In genomic region chr16:56076121-56076869, GRCm38 (mm10) we compare ENCODE assay signal across 8 mouse cellular contexts. TPM values are rescaled to one million over a fixed set of nuclear protein-coding genes. Genes with fewer than 3 reads are reported as not detected.
A peak's percentile ranks its signal among the peaks of the same experiment; 100 is the strongest.
DNase-seq lines count a peak whose midpoint lies in the region; TF ChIP-seq lines count a peak whose summit lies in the region.

No protein-coding gene starts in this region.

- intact Hi-C loops in gastrocnemius, adult 2 months (cut with DNase I), result loop anchor here (5.0 kb wide), 2 partner anchors 36 to 104 kb away; partner anchors contain the start of gene Zbtb11

- H3K79me2 ChIP-seq in myocyte (ENCODE audit: control insufficient read depth, insufficient read depth), result peaks cover 22% of the 10 kb centered on the region

- H3K9me3 ChIP-seq in ES-E14 (ENCODE audit: control insufficient read depth, insufficient read depth, low read depth, low read length), result no peaks in the 10 kb centered on the region

- peak overlapping the region; percentile 94 for H3K4me3 ChIP-seq in gastrocnemius, adult 2 months
- H3K4me3 ChIP-seq in ES-E14 (ENCODE audit: insufficient read depth in 1 of 2, low read depth in 1 of 2, low read length in 2 of 2, poor library complexity in 1 of 2, severe bottlenecking in 1 of 2) (peak overlapping the region; percentile 93 to 98), myocyte (peak overlapping the region; percentile 86)
- H3K4me3 ChIP-seq in embryonic fibroblast, embryonic 13.5 days (ENCODE audit: insufficient read depth, low read length), result peak overlapping the region; percentile 92

- peak overlapping the region; percentile 30 for H3ac ChIP-seq in myocyte (ENCODE audit: control insufficient read depth, insufficient read length)

- peak overlapping the region; percentile 29; the same call in 1 of the 2 replicates for H3K9ac ChIP-seq in ES-E14 (ENCODE audit: insufficient read depth, low read depth, low read length, poor library complexity, severe bottlenecking)

- peak; percentile 35 for DNase-seq in gastrocnemius, adult 2 months
- no peak for DNase-seq in gastrocnemius, postnatal 25 days
- no peak for DNase-seq in ES-E14 (ENCODE audit: low read depth, low spot score)
- peak; percentile 20 for DNase-seq in induced T-regulatory cell, adult 2 months (ENCODE audit: low read depth)
- no peak for DNase-seq in ovary, postnatal 14 days (ENCODE audit: low spot score)
- no peak for DNase-seq in layer of hippocampus, adult 8-10 months (ENCODE audit: low spot score in 2 of 2)

- peaks cover 0 to 10% of the 10 kb centered on the region in 2 experiments; a peak in 3 of 4 replicates for H3K4me1 ChIP-seq in ES-E14 (ENCODE audit: control insufficient read depth in 2 of 2, insufficient read depth in 2 of 2, low read length in 2 of 2, poor library complexity in 1 of 2)
- no peaks in the 10 kb centered on the region for H3K4me1 ChIP-seq in embryonic fibroblast, embryonic 13.5 days (ENCODE audit: control insufficient read depth, insufficient read depth, low read length)

- peak overlapping the region; percentile 99 for H3K27ac ChIP-seq in gastrocnemius, adult 2 months
- H3K27ac ChIP-seq in ES-E14 (ENCODE audit: insufficient read depth, low read depth, low read length, poor library complexity, severe bottlenecking), result no peak overlapping the region
- H3K27ac ChIP-seq in embryonic fibroblast, embryonic 13.5 days (ENCODE audit: insufficient read depth, low read length), result no peak overlapping the region

- H3K36me3 ChIP-seq in ES-E14 (ENCODE audit: control insufficient read depth, insufficient read depth, low read length, poor library complexity, severe bottlenecking) (no peaks in the 10 kb centered on the region), myocyte (ENCODE audit: control insufficient read depth, insufficient read depth) (no peaks in the 10 kb centered on the region)

- no peak for TF ChIP-seq CTCF in gastrocnemius, adult 2 months (IDR thresholded peaks at IDR 0.05)
- no peak for TF ChIP-seq CTCF in embryonic fibroblast, embryonic 13.5 days (IDR thresholded peaks at IDR 0.05; ENCODE audit: borderline replicate concordance, insufficient read depth, low read length)

- H3K4me2 ChIP-seq in myocyte (ENCODE audit: low read depth), result peak overlapping the region; percentile 100

- in situ Hi-C loops in ES-E14 (cut with MboI; ENCODE audit: low sequenced_read_pairs in 2 of 2, unreplicated experiment in 2 of 2), result no loop called here

- H3K27me3 ChIP-seq in myocyte (ENCODE audit: control insufficient read depth, insufficient read depth, insufficient read length), result no peaks in the 10 kb centered on the region

- no peak for TF ChIP-seq POLR2A in embryonic fibroblast, embryonic 13.5 days (IDR thresholded peaks at IDR 0.05; ENCODE audit: low read depth, low read length)
- no peak for TF ChIP-seq POLR2A in myocyte (IDR thresholded peaks at IDR 0.05; ENCODE audit: insufficient read length, low read depth)

TF ChIP-seq in ES-E14, 5 proteins besides CTCF, POLR2A, EP300 and RAD21:
- TF ChIP-seq HCFC1 (IDR thresholded peaks at IDR 0.05; ENCODE audit: borderline replicate concordance, insufficient read depth, low read length) (no peak), CHD2 (IDR thresholded peaks at IDR 0.05; ENCODE audit: low read depth, low read length) (no peak), ZC3H11A (IDR thresholded peaks at IDR 0.05; ENCODE audit: borderline replicate concordance, low read depth, low read length) (no peak), ZNF384 (IDR thresholded peaks at IDR 0.05; ENCODE audit: low read depth, low read length) (no peak), MAFK (IDR thresholded peaks at IDR 0.05; ENCODE audit: insufficient read depth, low read depth, low read length) (no peak)
TF ChIP-seq in ES-E14: peak in this region for 0.

TF ChIP-seq in myocyte, 11 proteins besides CTCF, POLR2A, EP300 and RAD21:
- no peak for TF ChIP-seq MAX (IDR thresholded peaks at IDR 0.05; ENCODE audit: low read depth)
- TF ChIP-seq REST (IDR thresholded peaks at IDR 0.05; ENCODE audit: insufficient read depth, insufficient read length), result no peak
- no peak for TF ChIP-seq SRF (IDR thresholded peaks at IDR 0.05; ENCODE audit: control insufficient read depth, insufficient read length, low read depth)
- no peak for TF ChIP-seq TCF12 (IDR thresholded peaks at IDR 0.05; ENCODE audit: insufficient read depth, poor library complexity, severe bottlenecking)
- TF ChIP-seq MYOD1 (IDR thresholded peaks at IDR 0.05; ENCODE audit: control insufficient read depth in 1 of 3, insufficient read length in 2 of 3, low read depth in 2 of 3), result no peak
- TF ChIP-seq E2F4 (IDR thresholded peaks at IDR 0.05; ENCODE audit: insufficient read depth), result no peak
- no peak for TF ChIP-seq TCF3 (IDR thresholded peaks at IDR 0.05; ENCODE audit: insufficient read length, low read depth)
- TF ChIP-seq MYOG (IDR thresholded peaks at IDR 0.05; ENCODE audit: control insufficient read depth in 1 of 3, insufficient read depth in 1 of 3, insufficient read length in 2 of 3, low read depth in 2 of 3), result no peak
- TF ChIP-seq USF1 (IDR thresholded peaks at IDR 0.05; ENCODE audit: low read depth), result no peak
- no peak for TF ChIP-seq CEBPB (IDR thresholded peaks at IDR 0.05; ENCODE audit: insufficient read depth, poor library complexity, severe bottlenecking)

RNA-seq across cellular contexts. Expression of gene Senp7, which starts 28.2 kb away (rescaled TPM):
- total RNA-seq in gastrocnemius, adult 2 months (2021), result 10 to 100 TPM; 10.9 to 14.6 TPM
- total RNA-seq in gastrocnemius, postnatal 25 days (2021), result 10 to 100 TPM; 11.5 to 12.9 TPM
- 3.4 and 6.2 TPM in 2 replicates for total RNA-seq in ES-E14 (2012; rRNA removed)
- polyA plus RNA-seq in embryonic fibroblast, embryonic 13.5 days (2011; ENCODE audit: insufficient read length, low read depth, missing spikeins), result 22.7 and 33.2 TPM in 2 replicates
- 4.0 TPM for polyA plus RNA-seq in myocyte (2012; fragmentation: generic; extraction: Trizol)
- 10 to 100 TPM; 46.4 to 57.0 (median 52.0) TPM for total RNA-seq in layer of hippocampus, adult 8-10 months (2022)

RNA-seq across cellular contexts. Expression of gene Trmt10c, which starts 38.7 kb away (rescaled TPM):
- total RNA-seq in gastrocnemius, adult 2 months (2021), result 10 to 100 TPM in 1 of 2 experiments, 1 to 10 TPM in 1; 8.4 to 10.2 TPM
- 1 to 10 TPM; 7.7 to 9.3 TPM for total RNA-seq in gastrocnemius, postnatal 25 days (2021)
- total RNA-seq in ES-E14 (2012; rRNA removed), result 15.9 and 21.6 TPM in 2 replicates
- 13.6 and 15.1 TPM in 2 replicates for polyA plus RNA-seq in embryonic fibroblast, embryonic 13.5 days (2011; ENCODE audit: insufficient read length, low read depth, missing spikeins)
- 6.0 TPM for polyA plus RNA-seq in myocyte (2012; fragmentation: generic; extraction: Trizol)
- total RNA-seq in layer of hippocampus, adult 8-10 months (2022), result 10 to 100 TPM in 3 of 4 experiments, 1 to 10 TPM in 1; 7.8 to 10.6 (median 10.1) TPM

RNA-seq across cellular contexts. Expression of gene Pcnp, which starts 46.8 kb away (rescaled TPM):
- 10 to 100 TPM; 55.9 to 62.6 TPM for total RNA-seq in gastrocnemius, adult 2 months (2021)
- total RNA-seq in gastrocnemius, postnatal 25 days (2021), result 10 to 100 TPM; 47.0 to 50.1 TPM
- 52.6 and 58.7 TPM in 2 replicates for total RNA-seq in ES-E14 (2012; rRNA removed)
- 179 and 181 TPM in 2 replicates for polyA plus RNA-seq in embryonic fibroblast, embryonic 13.5 days (2011; ENCODE audit: insufficient read length, low read depth, missing spikeins)
- 39.1 TPM for polyA plus RNA-seq in myocyte (2012; fragmentation: generic; extraction: Trizol)
- total RNA-seq in layer of hippocampus, adult 8-10 months (2022), result 100 to 1,000 TPM; 165 to 177 (median 172) TPM

Comparison
In these comparisons a context has a peak if more than half of its experiments do, and no peak if none do; other contexts are left out.
1. DNase-seq: peak in gastrocnemius, adult 2 months (single experiment) and induced T-regulatory cell, adult 2 months (single experiment); none in gastrocnemius, postnatal 25 days (single experiment), ES-E14 (single experiment), ovary, postnatal 14 days (single experiment) and layer of hippocampus, adult 8-10 months (0 of 2).
2. Peak in every context shown above with its lines, with median percentiles within 50 percentile points of each other: H3K4me3 ChIP-seq.